Mouse (Mus musculus): ENCODE results near the gene Foxk2.

Gene Foxk2

GRCm38 (mm10) chr11:121259160-121260100 lies at the start of gene Foxk2:
Gene Foxk2, plus strand, starts transcription at chr11:121259990.
- under 1% methylated on average over 91 of the region's 91 CpGs for WGBS

DNA sequence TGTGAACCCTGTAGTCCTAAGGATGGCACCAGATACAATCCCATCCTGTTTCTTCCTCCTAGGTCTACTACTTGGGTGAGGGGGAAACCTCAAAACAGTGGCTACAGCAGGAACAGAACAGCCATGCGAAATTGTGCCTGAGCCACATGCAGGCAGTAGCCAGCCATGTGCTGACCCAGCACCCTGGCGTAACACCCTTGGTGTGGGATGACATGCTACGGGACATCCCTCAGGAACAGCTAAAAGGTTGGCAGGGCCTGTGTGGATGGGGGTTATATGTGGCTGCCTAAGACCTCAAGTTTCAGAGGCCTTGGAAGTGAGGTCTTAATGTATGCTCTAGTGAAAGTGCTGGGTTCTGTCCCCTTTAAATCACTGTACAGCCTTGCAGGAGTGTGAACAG lies 43.0 kb upstream of the Foxk2 start:
- 93% methylated on average over 3 of the region's 3 CpGs for WGBS

GRCm38 (mm10) chr11:121219776-121220175 lies 40.0 kb upstream of the Foxk2 start:
- WGBS = 83% methylated on average over 11 of the region's 11 CpGs

GRCm38 (mm10) chr11:121220771-121221170 lies 39.0 kb upstream of the Foxk2 start:
- WGBS = 90% methylated on average over 5 of the region's 5 CpGs

DNA sequence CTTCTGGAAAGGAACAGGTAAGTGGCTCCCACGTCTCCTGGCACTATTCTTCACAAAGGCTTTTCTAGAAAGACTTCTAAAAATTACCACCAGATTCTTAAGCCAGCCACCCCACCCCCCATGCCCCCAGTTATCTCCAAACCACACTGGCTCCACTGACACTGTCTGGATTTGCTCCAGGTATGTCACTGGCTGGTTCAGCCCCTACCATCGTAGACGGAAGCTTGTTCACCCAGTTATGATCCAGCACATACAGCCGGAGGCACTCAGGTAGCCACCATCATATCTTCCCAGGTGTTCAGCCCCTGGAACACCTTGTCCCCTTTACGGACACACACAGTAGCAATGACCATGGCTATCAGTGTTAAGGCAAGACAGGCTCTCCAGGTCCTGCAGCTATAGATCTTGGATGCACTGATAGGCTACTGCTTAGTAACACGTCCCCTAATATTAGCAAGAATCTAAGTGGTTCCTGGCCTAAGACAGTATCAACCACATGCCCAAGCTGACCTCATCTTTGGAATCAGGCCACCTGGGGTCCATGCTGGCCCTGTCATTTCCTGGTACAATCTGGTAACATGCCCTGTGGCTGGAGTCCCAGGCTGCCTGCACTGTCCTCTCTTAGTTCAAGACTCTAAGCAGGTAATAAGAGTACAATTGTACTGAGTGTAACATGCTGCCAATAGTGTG lies 38.3 kb upstream of the Foxk2 start:
- 86% methylated on average over 6 of the region's 6 CpGs for WGBS

- WGBS = 9% methylated on average over 21 of the region's 21 CpGs
Measured at GRCm38 (mm10) chr11:121228129-121229017, 31.4 kb upstream of the Foxk2 start.

- WGBS = under 1% methylated on average over 23 of the region's 23 CpGs
Measured at GRCm38 (mm10) chr11:121229018-121229439, 30.8 kb upstream of the Foxk2 start, which contains the start of gene Cybc1. Gene Cybc1, minus strand, starts transcription at chr11:121229322.

DNA sequence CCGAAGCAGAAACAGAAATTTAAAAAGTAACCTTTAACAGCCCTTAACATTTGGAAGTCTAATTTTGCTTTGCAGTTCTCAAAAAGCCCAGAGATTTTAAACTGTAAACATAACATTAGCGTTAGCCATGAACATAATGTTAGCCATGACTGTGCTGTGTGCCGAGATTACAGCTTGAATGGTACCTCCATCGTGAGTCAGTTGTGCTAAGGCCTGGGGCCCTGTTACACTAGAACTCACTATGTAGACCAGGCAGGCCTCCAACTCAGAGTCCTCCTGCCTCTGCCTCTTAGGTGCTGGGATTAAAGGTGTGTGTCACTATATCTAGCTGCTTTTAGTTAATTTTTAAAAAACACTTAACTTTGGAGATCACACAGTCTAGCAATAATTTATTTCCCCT lies 28.6 kb upstream of the Foxk2 start:
- WGBS = 54% methylated on average over 4 of the region's 4 CpGs

GRCm38 (mm10) chr11:121231628-121232291 lies 28.0 kb upstream of the Foxk2 start:
- 48% methylated on average over 4 of the region's 4 CpGs for WGBS

- WGBS = 59% methylated on average over 4 of the region's 4 CpGs
Measured at GRCm38 (mm10) chr11:121232706-121233105, 27.1 kb upstream of the Foxk2 start.

GRCm38 (mm10) chr11:121235475-121236238 lies 24.1 kb upstream of the Foxk2 start:
- WGBS = 29% methylated on average over 9 of the region's 9 CpGs

GRCm38 (mm10) chr11:121236564-121237344 lies 23.0 kb upstream of the Foxk2 start, which contains the start of gene Narf:
Gene Narf, plus strand, starts transcription at chr11:121237253.
- under 1% methylated on average over 50 of the region's 50 CpGs for WGBS

DNA sequence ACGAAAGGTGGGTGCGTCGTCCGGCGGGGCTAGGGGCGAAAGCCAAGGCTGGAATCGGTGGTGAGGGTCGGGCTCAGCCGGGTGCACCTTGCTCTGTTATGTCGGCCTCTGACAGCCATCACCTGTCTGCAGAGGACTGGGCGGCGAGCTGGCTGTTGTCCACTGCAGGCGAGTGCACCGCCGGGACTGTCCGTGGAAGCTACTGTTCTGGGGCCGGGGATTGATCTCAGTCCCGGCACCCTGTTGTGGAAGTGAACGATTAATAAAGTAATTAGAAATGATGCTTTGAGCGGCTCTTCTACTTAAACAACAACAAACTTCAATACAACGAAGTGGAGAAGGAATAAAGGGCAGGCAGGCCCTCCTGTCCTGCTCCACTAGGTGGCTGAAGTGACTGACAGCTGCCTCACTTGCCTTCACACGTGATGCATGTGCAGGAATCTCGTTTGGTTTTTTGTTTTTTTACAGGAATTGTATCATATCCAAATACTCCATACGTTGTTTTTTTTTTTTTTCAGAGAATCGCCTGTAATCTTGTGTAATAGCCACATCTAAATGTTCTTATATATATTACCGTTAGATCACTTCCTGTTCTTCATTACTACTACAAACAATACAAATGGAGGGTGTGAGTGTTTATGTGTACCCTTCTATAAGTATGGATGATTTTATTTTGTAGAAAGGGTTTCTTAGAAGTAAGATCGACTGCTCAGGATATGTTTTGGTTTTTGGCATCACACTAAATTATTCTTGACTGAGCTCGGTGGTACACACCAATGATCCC lies 22.3 kb upstream of the Foxk2 start:
- whole genome bisulfite sequencing = 1% methylated on average over 28 of the region's 28 CpGs

DNA sequence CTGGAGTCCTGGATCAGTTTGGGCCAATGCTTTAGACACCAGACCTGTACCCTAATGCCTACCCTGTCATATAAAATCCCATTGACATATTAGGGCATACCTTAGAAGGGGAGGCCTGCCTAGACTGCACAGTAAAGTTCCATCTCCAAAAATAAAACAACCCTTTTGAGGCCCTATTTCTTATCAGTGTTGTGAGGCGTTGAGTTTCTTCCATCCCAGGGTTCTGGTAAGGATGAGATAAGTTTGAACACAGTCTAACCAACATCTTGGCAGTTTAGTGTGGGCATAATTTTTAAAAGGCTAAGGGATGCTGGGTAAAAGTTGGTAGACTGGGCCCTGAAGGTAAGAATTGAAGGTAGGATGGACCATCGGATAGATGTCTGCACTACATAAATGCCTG lies 20.1 kb upstream of the Foxk2 start:
- 98% methylated on average over 2 of the region's 2 CpGs for WGBS

- WGBS = 74% methylated on average over 8 of the region's 8 CpGs
Measured at GRCm38 (mm10) chr11:121250196-121250595, 9.6 kb upstream of the Foxk2 start.

DNA sequence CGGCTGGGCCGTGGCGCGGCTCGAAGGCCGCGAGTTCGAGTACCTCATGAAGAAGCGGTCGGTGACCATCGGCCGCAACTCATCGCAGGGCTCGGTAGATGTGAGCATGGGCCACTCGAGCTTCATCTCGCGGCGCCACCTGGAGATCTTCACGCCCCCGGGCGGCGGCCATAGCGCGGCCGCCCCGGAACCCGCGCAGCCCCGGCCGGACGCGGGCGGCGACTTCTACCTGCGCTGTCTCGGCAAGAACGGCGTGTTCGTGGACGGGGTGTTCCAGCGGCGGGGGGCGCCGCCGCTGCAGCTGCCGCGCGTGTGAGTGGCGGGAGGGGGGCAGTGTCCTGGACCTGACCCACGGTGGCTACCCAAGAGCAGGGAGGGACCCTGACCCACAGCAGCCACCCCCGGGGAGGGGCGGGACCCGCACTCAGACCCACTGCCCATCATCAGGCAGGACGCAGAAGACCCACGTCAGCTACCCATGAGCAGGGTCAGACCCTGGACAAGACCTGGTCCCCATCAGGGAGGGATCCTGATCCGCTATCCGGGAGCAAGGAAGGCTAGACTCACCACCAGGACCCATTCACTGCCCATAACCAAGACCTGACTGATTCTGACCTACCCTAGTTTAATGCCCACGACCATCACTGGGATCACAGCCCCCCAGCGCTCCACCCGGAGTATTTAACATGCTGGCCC lies 569 bp downstream of the Foxk2 start:
- WGBS = under 1% methylated on average over 59 of the region's 60 CpGs

GRCm38 (mm10) chr11:121261074-121261473 lies 1.3 kb downstream of the Foxk2 start:
- 21% methylated on average over 2 of the region's 2 CpGs for WGBS

DNA sequence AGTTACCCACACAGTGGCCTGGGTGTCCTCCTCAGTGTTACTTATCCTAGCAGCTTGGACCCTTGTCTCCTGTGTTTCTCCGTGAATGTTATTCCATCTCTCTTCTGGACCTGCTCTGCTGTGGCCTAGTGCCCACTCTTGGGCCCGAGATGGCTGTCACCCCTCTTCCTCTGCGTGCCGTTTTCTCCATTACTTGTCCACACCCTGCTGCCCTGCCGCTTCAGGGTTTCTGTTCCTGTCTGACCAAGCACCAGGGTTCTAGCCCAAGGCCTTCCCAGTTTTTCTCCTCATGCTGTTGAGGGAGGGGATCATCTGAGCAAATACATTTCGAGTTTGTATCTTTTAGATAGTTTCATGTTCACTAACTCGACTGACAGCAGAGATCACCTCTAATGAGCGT lies 17.7 kb downstream of the Foxk2 start:
- WGBS = 84% methylated on average over 8 of the region's 8 CpGs

Measured in cerebral cortex, adult 2 months (tissue).